Mouse (Mus musculus): Measurements from ENCODE around the gene Atf7.
"Not testable (repeated sequence)": the region's sequence is repeated elsewhere in the genome, so short reads cannot be mapped to it uniquely, and the experiment has no call there.

Atf7 gene

DNA sequence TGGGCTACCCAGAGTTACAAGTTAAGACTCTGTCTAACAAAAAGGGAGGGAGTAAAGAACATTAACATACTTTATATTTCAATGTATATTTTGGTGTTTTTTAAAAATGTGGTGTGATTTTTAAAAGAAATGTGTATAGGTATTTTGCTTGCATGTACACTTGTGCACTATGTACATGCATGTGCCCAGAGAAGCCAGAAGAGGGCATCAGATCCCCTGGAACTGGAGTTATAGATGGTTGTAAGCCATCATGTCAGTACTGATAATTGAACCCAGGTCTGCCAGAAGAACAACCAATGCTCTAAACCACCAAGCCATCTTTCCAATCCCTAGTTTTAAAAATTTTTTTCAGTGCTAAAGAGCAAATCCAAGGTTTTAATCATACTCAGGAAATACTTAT lies 12.3 kb downstream of the Atf7 start:
- Histone ChIP-seq H3K4me3 (replicated peaks; ENCODE audit: low read length) (no peak overlapping the region), H3K9me3 (ENCODE audit: low read length) (no peaks in the 10 kb centered on the region), H3K36me3 (ENCODE audit: insufficient read depth, low read length) (no peaks in the 10 kb centered on the region), H3K27me3 (ENCODE audit: insufficient read depth, low read length) (no peaks in the 10 kb centered on the region), H3K4me1 (replicated peaks; ENCODE audit: low read depth, low read length) (peaks cover 7% of the 10 kb centered on the region)
- TF ChIP-seq NANOG (IDR thresholded peaks at IDR 0.05; ENCODE audit: borderline replicate concordance, low read length): no peak
- TF ChIP-seq CTCF (conservative IDR thresholded peaks at IDR 0.05; ENCODE audit: low read length): peak; percentile 38
- TF ChIP-seq POU5F1 (IDR thresholded peaks at IDR 0.05; ENCODE audit: borderline replicate concordance, low read length): no peak

DNA sequence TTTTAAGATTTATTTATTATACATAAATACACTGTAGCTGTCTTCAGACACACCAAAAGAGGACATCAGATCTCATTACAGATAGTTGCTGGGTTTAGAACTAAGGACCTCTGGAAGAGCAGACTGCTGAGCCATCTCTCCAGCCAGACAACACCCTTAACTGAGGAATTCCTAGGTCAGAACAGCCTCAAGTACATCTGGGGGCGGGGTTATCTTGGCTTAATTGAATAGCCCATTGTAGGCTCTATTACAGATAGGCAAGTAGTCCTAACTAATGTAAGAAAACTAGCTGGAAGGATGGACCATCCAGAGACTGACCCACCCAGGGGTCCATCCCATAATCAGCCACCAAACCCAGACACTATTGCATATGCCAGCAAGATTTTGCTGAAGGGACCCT lies 16.7 kb downstream of the Atf7 start:
- H3K4me3 ChIP-seq (replicated peaks; ENCODE audit: low read length); H3K36me3 ChIP-seq (ENCODE audit: insufficient read depth, low read length); H3K9me3 ChIP-seq (ENCODE audit: low read length); H3K4me1 ChIP-seq (replicated peaks; ENCODE audit: low read depth, low read length); H3K27me3 ChIP-seq (ENCODE audit: insufficient read depth, low read length): not testable (repeated sequence)

DNA sequence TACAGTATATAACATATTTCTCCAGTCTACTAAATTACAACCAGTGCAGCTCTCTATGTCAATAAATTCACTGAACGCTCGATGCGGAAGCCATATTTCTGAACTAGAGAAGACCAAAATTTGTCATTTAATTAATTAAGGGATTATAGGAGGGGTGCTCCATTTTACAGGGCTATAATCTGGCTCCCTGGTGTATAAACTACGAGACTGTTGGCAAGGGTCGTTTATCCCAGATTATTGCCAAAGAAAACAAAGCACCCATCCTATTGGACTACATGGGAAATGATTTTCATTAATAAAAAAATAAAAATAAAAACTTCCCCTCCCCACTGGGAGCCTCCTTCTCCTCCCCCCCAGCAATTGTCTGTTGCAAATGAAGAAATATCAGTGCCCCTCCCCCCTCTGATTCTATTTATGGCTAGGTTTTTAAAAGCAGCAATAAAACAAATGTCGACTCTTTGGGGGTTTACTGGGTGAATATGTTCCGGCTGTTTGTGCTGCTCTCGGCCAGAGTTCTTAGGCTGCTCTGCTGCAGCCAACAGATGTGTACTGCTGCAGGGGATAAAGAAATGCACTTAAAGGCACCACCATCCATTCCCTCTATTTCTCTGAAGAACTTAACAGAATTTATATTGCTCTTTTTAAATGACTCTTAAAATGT lies 31.1 kb downstream of the Atf7 start:
- H3K9me3 ChIP-seq (ENCODE audit: low read length): no peaks in the 10 kb centered on the region
- no peaks in the 10 kb centered on the region for H3K27me3 ChIP-seq (ENCODE audit: insufficient read depth, low read length)
- no peak for TF ChIP-seq CTCF (conservative IDR thresholded peaks at IDR 0.05; ENCODE audit: low read length)
- no peak for TF ChIP-seq POU5F1 (IDR thresholded peaks at IDR 0.05; ENCODE audit: borderline replicate concordance, low read length)
- TF ChIP-seq NANOG (IDR thresholded peaks at IDR 0.05; ENCODE audit: borderline replicate concordance, low read length): no peak

DNA sequence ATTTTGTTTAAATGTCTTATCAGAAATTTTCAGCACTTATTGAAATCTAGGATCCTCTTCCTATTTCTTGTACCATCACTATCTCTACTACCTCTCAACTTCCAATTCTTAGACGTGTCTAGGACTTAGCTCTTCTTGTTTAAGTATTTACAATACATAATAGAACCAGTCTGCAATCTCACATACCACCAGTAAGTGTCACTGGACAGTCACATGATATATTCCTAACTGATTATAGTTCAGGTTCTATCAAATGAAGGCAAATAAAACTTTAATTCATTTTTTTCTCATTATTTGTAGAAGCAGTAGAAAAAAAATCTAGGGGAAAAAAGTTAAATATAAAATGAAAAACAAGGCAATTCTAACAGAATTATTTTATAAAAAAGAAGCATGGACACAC lies 32.6 kb downstream of the Atf7 start:
- Histone ChIP-seq H3K4me1 (replicated peaks; ENCODE audit: low read depth, low read length) (peaks cover 12% of the 10 kb centered on the region; the same call in 1 of the 2 replicates), H3K36me3 (ENCODE audit: insufficient read depth, low read length) (no peaks in the 10 kb centered on the region), H3K4me3 (replicated peaks; ENCODE audit: low read length) (no peak overlapping the region), H3K27me3 (ENCODE audit: insufficient read depth, low read length) (no peaks in the 10 kb centered on the region), H3K9me3 (ENCODE audit: low read length) (no peaks in the 10 kb centered on the region)
- no peak for TF ChIP-seq CTCF (conservative IDR thresholded peaks at IDR 0.05; ENCODE audit: low read length)
- no peak for TF ChIP-seq NANOG (IDR thresholded peaks at IDR 0.05; ENCODE audit: borderline replicate concordance, low read length)
- no peak for TF ChIP-seq POU5F1 (IDR thresholded peaks at IDR 0.05; ENCODE audit: borderline replicate concordance, low read length)

More for the DNA sequence above, 31.1 kb downstream of the Atf7 start:
- peaks cover 12% of the 10 kb centered on the region; the same call in 1 of the 2 replicates for H3K4me1 ChIP-seq (replicated peaks; ENCODE audit: low read depth, low read length)
- H3K4me3 ChIP-seq (replicated peaks; ENCODE audit: low read length): no peak overlapping the region
- H3K36me3 ChIP-seq (ENCODE audit: insufficient read depth, low read length): no peaks in the 10 kb centered on the region

- Histone ChIP-seq H3K36me3 (ENCODE audit: insufficient read depth, low read length) (no peaks in the 10 kb centered on the region), H3K27me3 (ENCODE audit: insufficient read depth, low read length) (no peaks in the 10 kb centered on the region), H3K4me3 (replicated peaks; ENCODE audit: low read length) (no peak overlapping the region), H3K4me1 (replicated peaks; ENCODE audit: low read depth, low read length) (peaks cover 12% of the 10 kb centered on the region; the same call in 1 of the 2 replicates), H3K9me3 (ENCODE audit: low read length) (no peaks in the 10 kb centered on the region)
- TF ChIP-seq CTCF (conservative IDR thresholded peaks at IDR 0.05; ENCODE audit: low read length): no peak
- no peak for TF ChIP-seq POU5F1 (IDR thresholded peaks at IDR 0.05; ENCODE audit: borderline replicate concordance, low read length)
- TF ChIP-seq NANOG (IDR thresholded peaks at IDR 0.05; ENCODE audit: borderline replicate concordance, low read length): no peak
These were observed 34.7 kb downstream of the Atf7 start for GRCm38 (mm10) chr15:102590567-102590966.

GRCm38 (mm10) chr15:102589826-102590225 lies 35.4 kb downstream of the Atf7 start:
- Histone ChIP-seq H3K27me3 (ENCODE audit: insufficient read depth, low read length) (no peaks in the 10 kb centered on the region), H3K4me3 (replicated peaks; ENCODE audit: low read length) (no peak overlapping the region), H3K9me3 (ENCODE audit: low read length) (no peaks in the 10 kb centered on the region), H3K36me3 (ENCODE audit: insufficient read depth, low read length) (no peaks in the 10 kb centered on the region), H3K4me1 (replicated peaks; ENCODE audit: low read depth, low read length) (peaks cover 12% of the 10 kb centered on the region; the same call in 1 of the 2 replicates)
- TF ChIP-seq POU5F1 (IDR thresholded peaks at IDR 0.05; ENCODE audit: borderline replicate concordance, low read length) (no peak), CTCF (conservative IDR thresholded peaks at IDR 0.05; ENCODE audit: low read length) (no peak), NANOG (IDR thresholded peaks at IDR 0.05; ENCODE audit: borderline replicate concordance, low read length) (no peak)

GRCm38 (mm10) chr15:102585501-102585900 lies 39.8 kb downstream of the Atf7 start:
- H3K36me3 ChIP-seq (ENCODE audit: insufficient read depth, low read length): no peaks in the 10 kb centered on the region
- H3K4me3 ChIP-seq (replicated peaks; ENCODE audit: low read length): no peak overlapping the region
- TF ChIP-seq CTCF (conservative IDR thresholded peaks at IDR 0.05; ENCODE audit: low read length) (no peak), POU5F1 (IDR thresholded peaks at IDR 0.05; ENCODE audit: borderline replicate concordance, low read length) (no peak), NANOG (IDR thresholded peaks at IDR 0.05; ENCODE audit: borderline replicate concordance, low read length) (no peak)
- no peaks in the 10 kb centered on the region for H3K9me3 ChIP-seq (ENCODE audit: low read length)
- H3K27me3 ChIP-seq (ENCODE audit: insufficient read depth, low read length): no peaks in the 10 kb centered on the region
- peaks cover 9% of the 10 kb centered on the region; the same call in 1 of the 2 replicates for H3K4me1 ChIP-seq (replicated peaks; ENCODE audit: low read depth, low read length)

GRCm38 (mm10) chr15:102583708-102584383 lies 41.4 kb downstream of the Atf7 start:
- Histone ChIP-seq H3K4me1 (replicated peaks; ENCODE audit: low read depth, low read length) (no peaks in the 10 kb centered on the region), H3K27me3 (ENCODE audit: insufficient read depth, low read length) (no peaks in the 10 kb centered on the region), H3K9me3 (ENCODE audit: low read length) (no peaks in the 10 kb centered on the region), H3K4me3 (replicated peaks; ENCODE audit: low read length) (no peak overlapping the region), H3K36me3 (ENCODE audit: insufficient read depth, low read length) (no peaks in the 10 kb centered on the region)
- TF ChIP-seq CTCF (conservative IDR thresholded peaks at IDR 0.05; ENCODE audit: low read length): no peak

- no peak overlapping the region for H3K4me3 ChIP-seq (replicated peaks; ENCODE audit: low read length)
- H3K4me1 ChIP-seq (replicated peaks; ENCODE audit: low read depth, low read length): no peaks in the 10 kb centered on the region
- TF ChIP-seq NANOG (IDR thresholded peaks at IDR 0.05; ENCODE audit: borderline replicate concordance, low read length) (no peak), CTCF (conservative IDR thresholded peaks at IDR 0.05; ENCODE audit: low read length) (no peak), POU5F1 (IDR thresholded peaks at IDR 0.05; ENCODE audit: borderline replicate concordance, low read length) (no peak)
- no peaks in the 10 kb centered on the region for H3K36me3 ChIP-seq (ENCODE audit: insufficient read depth, low read length)
- no peaks in the 10 kb centered on the region for H3K27me3 ChIP-seq (ENCODE audit: insufficient read depth, low read length)
- no peaks in the 10 kb centered on the region for H3K9me3 ChIP-seq (ENCODE audit: low read length)
These were observed 44.1 kb downstream of the Atf7 start for GRCm38 (mm10) chr15:102581205-102581604.

All from E14TG2a.4 (cell line).